Mouse (Mus musculus) central nervous system, embryonic 14 days (tissue): ENCODE data around the gene Spats2. TPM values are rescaled to one million over a fixed set of nuclear protein-coding genes. Genes with fewer than 3 reads are reported as not detected.

Experiments
- polyA plus RNA-seq: library from polyadenylated mRNA; depleted of rRNA; stranded (reverse); fragments of >200 nt; gene quantifications from 2 replicates; pipeline ENCODE4 v1.2.3, GENCODE M21; 2012; rRNA removed

Spats2 gene
- 48.2 and 52.8 TPM in 2 replicates for polyA plus RNA-seq

DNA sequence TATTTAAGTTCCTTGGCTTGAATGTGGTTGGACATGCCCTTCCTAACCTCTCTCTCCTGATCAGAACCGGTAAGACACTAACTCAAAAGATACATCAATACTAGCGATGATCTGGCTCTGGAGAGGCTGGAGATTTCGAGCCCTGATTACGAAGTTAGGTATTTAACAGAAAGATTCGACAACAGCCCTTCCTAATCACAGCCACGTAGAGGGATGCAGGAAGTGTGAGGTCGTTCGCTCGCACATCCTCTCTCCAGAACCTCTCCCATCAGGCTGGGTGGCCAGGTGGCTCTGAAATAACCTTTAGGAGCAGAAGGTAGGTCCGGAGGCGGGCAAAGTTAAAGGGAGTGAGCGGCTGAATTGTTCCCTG, at the start of gene Spats2:
Gene Spats2 (plus strand): TSS at position 206 of the 370 bp plus-strand sequence.

DNA sequence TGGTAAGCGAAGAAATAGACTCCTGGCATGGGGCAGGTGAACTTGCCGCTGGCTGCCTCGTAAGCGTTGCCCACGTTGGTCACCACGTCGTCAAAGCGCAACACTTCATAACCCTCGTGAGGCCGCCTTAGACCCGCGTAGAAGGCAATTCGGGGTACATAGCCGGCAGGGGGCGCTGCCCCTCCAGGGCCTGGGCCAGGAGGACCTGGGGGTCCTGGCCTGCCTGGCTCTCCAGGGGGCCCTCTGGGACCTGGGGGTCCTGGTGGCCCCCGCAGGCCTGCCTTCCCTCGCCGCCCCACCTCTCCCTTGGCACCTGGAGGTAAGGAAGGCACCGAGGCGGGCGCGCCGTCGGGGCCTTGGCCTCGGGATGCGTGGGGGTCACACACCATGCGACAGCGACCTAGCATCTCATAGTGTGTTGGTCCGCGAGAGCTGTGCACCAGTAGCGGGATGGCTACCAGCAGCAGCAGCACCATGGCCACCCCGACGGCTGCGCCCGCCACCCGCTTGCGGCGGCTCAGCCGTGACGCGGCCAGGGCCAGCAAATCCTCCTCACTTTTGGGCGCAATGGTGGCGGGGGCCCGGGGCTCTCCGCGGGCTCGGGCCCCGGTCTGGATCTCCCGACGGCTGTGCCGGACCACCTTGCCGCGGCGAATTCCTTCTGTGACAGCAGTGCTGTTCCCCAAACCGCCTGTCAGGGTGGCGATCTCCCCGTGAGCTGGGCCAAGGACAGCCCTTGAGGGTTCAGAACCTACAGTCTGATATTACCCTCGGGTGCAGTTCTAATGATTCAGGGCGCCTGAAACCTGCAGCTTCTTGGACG, 38.3 kb upstream of the Spats2 start, which contains the start of gene C1ql4:
Gene C1ql4 (minus strand): TSS at position 565 of the 823 bp plus-strand sequence.

DNA sequence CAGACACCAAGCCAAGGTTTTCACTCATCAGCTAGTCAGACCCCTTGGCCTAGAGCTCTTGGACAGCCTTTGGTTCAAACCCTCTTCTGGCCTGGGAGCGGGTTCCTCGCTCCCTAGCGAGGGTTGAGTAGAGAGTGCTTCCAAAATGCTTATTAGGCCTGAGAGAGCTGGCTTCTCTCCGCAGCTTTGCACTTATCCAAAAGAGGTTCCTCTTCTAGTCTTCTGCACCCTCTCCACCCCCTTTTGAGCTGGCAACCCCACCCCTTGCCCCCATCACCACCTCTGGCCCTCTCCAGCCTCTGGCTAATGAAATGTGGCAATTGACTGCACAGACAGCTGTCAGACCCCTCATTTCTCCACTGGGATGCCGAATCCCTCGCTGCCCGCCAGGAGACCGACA, 32.8 kb upstream of the Spats2 start, which contains the start of gene Dnajc22:
Gene Dnajc22 (plus strand): TSS at position 301 of the 400 bp plus-strand sequence.

DNA sequence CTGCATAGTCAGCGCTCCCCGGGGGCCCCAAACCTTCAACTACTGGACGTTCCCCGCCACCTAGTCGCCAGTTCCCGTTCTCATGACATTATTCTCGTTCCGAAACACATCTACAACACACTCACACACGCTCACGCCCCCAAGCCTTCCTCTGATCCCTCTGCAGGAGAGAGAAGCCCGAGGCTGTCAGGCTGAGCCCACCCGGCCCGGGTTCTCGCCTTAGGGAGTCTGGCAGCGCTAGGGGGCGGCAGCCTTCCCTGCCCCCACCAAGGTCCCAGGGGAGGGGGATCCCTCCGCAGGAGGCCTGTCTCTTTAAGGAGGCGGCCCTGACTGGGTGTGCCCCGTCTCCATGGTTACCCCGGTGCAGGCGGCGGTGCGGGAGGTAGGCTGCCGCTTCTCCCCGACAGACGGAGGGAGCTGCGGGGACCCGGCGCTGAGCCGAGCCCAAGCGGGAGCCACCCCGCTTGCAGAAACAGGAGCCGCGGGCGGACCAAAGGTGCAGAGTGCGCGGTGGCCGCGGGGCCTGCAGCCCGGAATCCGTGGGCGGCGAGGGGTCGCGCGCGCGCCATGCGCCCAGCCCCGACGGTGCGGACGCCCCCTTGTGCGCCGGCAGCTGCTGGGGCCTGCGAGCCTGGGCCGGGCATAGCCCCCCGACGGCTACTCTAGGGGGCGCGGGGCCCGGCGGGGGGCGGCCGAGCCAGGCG, 98.6 kb downstream of the Spats2 start, which contains the start of gene Kcnh3:
Gene Kcnh3 (plus strand): TSS at position 654 of the 704 bp plus-strand sequence.

DNA sequence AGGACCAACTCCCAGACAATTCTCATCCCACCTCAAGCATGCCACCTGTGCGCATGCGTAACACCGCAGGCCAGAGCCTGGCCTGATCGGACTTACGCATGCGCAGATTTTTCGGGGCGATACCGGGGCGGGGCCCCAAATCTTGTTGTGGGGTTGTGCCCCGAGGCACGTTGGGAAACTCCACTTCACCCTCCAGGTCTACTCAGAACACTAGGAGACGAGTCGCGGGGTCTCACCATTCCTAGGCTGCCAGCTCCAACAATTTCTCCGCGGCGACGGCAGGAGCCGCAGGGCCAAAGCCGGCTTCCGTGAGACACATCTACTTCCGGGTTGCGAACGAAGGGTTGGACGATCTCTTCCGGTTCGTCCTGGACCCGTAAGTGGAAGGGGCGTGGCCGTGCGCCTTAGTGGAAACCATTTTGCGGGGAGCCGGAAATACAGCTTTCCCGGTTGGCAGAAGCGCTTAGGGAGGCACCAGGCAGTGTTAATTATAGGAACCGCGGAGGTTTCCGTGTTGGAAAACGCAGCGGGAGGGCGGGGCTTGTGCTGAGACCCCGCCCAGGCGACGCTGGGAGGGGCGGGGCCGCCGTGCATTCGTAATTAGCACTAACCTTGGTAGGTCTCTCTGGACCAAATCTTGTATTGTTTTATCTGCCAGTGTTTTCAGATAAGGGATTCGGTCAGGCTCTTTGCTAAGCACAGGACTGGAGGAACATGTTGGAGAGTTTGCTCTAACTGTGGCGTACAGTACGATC, 126.1 kb downstream of the Spats2 start, which contains the start of gene Mcrs1:
Gene Mcrs1 (minus strand): TSS at position 336 of the 755 bp plus-strand sequence.

Other genes starting within 250 kb of the Spats2 start
- 31.8 and 35.6 TPM in 2 replicates for gene Rhebl1, start 231.4 kb upstream of the Spats2 start, polyA plus RNA-seq
- 0.82 and 1.7 TPM in 2 replicates for gene Dhh, start 227.4 kb upstream of the Spats2 start, polyA plus RNA-seq
- gene Lmbr1l, start 207.7 kb upstream of the Spats2 start, polyA plus RNA-seq: 97.9 and 103 TPM in 2 replicates
- gene Tuba1b, start 191.4 kb upstream of the Spats2 start, polyA plus RNA-seq: 1,826 and 1,827 TPM in 2 replicates
- gene Gm49450, start 172.4 kb upstream of the Spats2 start, polyA plus RNA-seq: 31.7 and 40.2 TPM in 2 replicates
- 9,064 and 9,831 TPM in 2 replicates for gene Tuba1a, start 172.2 kb upstream of the Spats2 start, polyA plus RNA-seq
- gene Tuba1c, start 96.0 kb upstream of the Spats2 start, polyA plus RNA-seq: 74.8 and 77.4 TPM in 2 replicates
- gene Prph, start 70.7 kb upstream of the Spats2 start, polyA plus RNA-seq: 36.0 and 115 TPM in 2 replicates
- gene Troap, start 51.3 kb upstream of the Spats2 start, polyA plus RNA-seq: 23.7 and 25.3 TPM in 2 replicates
- 7.7 and 12.3 TPM in 2 replicates for gene C1ql4, start 38.1 kb upstream of the Spats2 start, polyA plus RNA-seq
- gene Dnajc22, start 32.7 kb upstream of the Spats2 start, polyA plus RNA-seq: 0.86 and 0.96 TPM in 2 replicates
- 3.7 and 6.5 TPM in 2 replicates for gene Kcnh3, start 98.9 kb downstream of the Spats2 start, polyA plus RNA-seq
- 131 and 143 TPM in 2 replicates for gene Mcrs1, start 126.0 kb downstream of the Spats2 start, polyA plus RNA-seq
- 206 and 211 TPM in 2 replicates for gene Prpf40b, start 169.2 kb downstream of the Spats2 start, polyA plus RNA-seq
- 0.34 and 0.36 TPM in 2 replicates for gene Fam186b, start 170.0 kb downstream of the Spats2 start, polyA plus RNA-seq
- 25.0 and 32.9 TPM in 2 replicates for gene Fmnl3, start 244.6 kb downstream of the Spats2 start, polyA plus RNA-seq